Mouse (Mus musculus) neural tube, embryonic 10.5 days (tissue): ENCODE results near the gene Spice1.

Source experiments
- DNase-seq: peaks from one replicate; pipeline ENCODE4 v3.0.0-alpha.2; 2017; ENCODE audit warnings: low spot score; ENCODE audit errors: extremely low spot score

Gene Spice1

DNA sequence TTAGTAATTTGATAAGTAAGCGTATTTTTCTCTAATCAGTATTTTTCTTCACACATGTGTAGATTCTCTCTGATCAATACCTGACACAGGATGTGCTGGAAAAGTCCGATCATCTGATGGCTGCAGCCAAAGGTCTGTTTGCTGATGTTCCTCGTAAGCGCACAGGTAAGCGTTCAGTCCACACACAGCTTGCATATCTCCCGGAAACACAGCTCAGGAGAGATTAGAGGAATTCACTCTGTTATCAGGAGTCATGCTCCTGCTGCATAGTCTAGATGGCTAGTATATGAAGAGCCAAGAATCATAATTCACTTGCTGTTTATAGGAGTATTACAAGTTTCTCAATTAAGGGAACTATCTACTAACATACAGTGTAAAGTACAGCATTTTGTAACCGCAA, 18.6 kb downstream of the Spice1 start:
- DNase-seq = no peak

GRCm38 (mm10) chr16:44375459-44375858, 28.5 kb downstream of the Spice1 start:
- no peak for DNase-seq

DNA sequence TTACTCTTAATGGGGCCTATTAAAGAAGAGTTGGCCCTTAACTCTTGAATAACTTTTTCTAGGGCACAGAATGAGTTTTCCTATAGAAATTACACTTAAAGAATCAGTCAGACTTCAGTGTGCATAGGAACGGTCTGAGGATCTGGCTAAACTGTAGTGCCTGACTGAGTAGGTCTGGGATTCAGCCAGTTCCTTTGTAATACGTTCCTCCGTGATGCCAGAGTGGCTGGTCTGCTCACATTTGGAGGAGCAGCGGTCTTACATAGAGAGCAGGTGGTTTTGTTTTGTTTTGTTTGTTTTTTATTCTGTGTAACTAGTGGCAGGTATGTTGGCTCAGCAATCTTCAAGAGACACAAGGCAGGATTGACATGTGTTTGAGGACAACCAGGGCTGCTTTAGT, 33.1 kb downstream of the Spice1 start:
- no peak for DNase-seq

DNA sequence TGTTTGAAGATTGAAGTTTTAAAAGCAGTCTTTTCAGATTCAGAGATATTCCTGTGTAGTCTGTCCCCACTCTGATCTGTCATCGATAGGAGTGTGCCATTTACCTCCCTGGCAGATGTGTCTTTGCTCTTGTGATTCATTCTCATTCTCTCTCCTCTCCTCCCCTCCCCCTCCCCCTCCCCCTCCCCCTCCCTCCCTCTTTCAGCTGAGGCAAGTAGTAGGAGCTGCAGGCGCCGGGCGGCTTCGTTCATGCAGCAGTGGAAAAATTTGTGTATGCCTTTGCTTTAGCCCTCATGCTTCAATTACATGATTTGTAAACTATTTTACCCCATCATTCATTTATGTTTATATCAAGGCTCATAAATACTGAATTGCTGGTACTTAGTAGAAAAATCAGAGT, 34.7 kb downstream of the Spice1 start:
- peak; percentile 22 for DNase-seq

GRCm38 (mm10) chr16:44383549-44383948, 36.6 kb downstream of the Spice1 start:
- no peak for DNase-seq

DNA sequence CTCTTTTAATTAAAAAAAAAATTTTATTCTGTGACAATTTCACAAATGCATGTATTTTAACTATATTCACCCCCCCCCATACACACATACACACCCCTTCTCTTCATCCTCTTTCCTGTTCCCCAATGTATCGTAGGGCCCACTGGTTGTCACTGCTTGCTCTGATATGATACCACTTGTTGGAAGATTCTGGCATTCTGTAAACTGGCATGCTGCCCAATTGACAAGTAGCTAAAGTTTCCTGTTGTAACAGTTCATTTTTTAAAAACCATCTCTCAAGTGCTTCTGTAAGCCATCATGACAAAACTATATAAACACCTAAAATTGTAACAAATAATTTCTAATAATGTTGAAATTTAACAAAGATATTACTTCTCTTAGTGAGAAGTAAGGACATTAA, 37.3 kb downstream of the Spice1 start:
- DNase-seq = no peak

- peak; percentile 48 for DNase-seq
Observed at GRCm38 (mm10) chr16:44391877-44392548, 45.1 kb downstream of the Spice1 start.

GRCm38 (mm10) chr16:44394577-44395243, 47.8 kb downstream of the Spice1 start, which contains the start of gene Cfap44:
Cfap44 (plus strand) TSS chr16:44394796.
- peak; percentile 89 for DNase-seq

DNA sequence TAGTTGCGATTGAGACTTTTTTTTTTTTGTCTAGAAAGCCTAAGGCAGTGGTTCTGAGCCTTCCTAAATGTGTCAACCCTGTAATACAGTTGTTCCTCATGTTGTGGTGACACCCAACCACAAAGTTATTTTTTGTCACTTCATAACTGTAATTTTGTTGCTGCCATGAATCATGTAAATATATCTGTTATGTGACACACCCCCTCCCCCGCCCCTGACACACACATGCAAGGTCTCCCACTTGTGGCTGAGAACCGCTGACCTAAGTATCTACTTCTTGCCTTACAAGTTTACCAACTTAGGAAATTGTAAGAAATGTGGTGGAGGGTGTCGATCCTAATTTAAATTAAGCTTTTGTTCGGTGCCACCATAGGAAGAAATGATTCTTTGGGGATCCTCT, 58.0 kb downstream of the Spice1 start:
- DNase-seq = no peak

- no peak for DNase-seq
Observed at GRCm38 (mm10) chr16:44407211-44407610, 60.3 kb downstream of the Spice1 start.

DNA sequence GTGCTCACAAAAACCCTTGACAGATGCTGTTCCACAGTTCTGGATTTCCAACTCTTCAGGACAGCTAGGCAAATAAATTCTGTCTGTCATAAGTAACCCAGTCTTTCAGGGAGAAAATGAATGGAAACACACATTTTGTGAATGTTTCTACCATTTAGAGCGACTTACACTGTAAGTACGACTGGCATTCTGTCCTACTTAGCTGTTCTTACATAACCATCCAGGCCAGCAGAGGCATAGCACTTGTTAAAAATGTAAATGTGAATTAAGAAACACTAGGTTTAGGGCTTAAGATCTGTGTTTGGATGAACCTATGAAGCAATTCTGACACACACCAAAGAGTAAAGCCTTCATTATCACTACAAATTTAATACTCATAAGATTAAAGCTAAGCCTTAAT, 61.4 kb downstream of the Spice1 start:
- DNase-seq = no peak

- no peak for DNase-seq
Observed at GRCm38 (mm10) chr16:44410176-44410575, 63.3 kb downstream of the Spice1 start.

GRCm38 (mm10) chr16:44417596-44417995, 70.7 kb downstream of the Spice1 start:
- DNase-seq = no peak

DNA sequence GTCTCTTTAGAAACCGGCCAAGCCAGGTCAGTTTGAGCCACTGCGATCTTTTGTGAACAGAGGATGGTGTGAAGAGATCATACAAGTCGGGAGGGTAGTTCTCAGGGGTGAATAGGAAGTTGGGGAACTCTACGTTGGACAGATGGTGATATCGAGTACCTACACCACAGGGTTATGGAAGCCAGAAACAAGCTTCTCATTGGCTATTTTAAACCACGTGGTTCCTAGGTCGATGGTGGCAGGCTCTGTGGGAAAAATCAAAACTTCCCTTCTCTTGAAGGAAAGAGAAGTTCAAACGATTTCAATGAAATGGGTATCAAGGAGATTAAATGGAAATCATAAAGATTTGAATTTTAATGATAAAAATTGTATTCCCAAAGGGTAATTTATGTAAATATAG, 74.8 kb downstream of the Spice1 start:
- DNase-seq = no peak

GRCm38 (mm10) chr16:44423499-44423898, 76.6 kb downstream of the Spice1 start:
- DNase-seq = no peak

GRCm38 (mm10) chr16:44428456-44428855, 81.5 kb downstream of the Spice1 start:
- DNase-seq = no peak

GRCm38 (mm10) chr16:44430021-44430420, 83.1 kb downstream of the Spice1 start:
- DNase-seq = no peak

GRCm38 (mm10) chr16:44434931-44435330, 88.0 kb downstream of the Spice1 start:
- no peak for DNase-seq

GRCm38 (mm10) chr16:44435481-44435880, 88.6 kb downstream of the Spice1 start:
- DNase-seq = no peak
